Mouse (Mus musculus) gastrocnemius, adult 2 months (tissue): ENCODE data around the gene Bhlhe41. TPM values are rescaled to one million over a fixed set of nuclear protein-coding genes. Genes with fewer than 3 reads are reported as not detected.

Experiments used
- DNase-seq: peaks from one replicate; pipeline ENCODE4 v3.0.0; 2022
- H3K27ac ChIP-seq: fragments of 200-600 bp; 2 replicates; pipeline ENCODE4 v1.8.1; 2022; ENCODE audit warnings: mild to moderate bottlenecking
- H3K4me3 ChIP-seq: fragments of 200-600 bp; 2 replicates; pipeline ENCODE4 v1.8.1; 2022; ENCODE audit warnings: mild to moderate bottlenecking, moderate library complexity
- CTCF ChIP-seq: fragments of 200-600 bp; IDR thresholded peaks from 2 replicates; pipeline ENCODE4 v1.8.1; 2022; ENCODE audit warnings: antibody characterized with exemption, mild to moderate bottlenecking, moderate library complexity
- intact Hi-C: fragments of 180-260 bp; cut with DNase I; formaldehyde crosslinking; loops from one replicate; pipeline ENCODE4 v1.15.1; 2025
- total RNA-seq, 2 experiments: library from RNA; stranded (reverse); gene quantifications; 2 replicates each; pipeline ENCODE4 v1.2.3; 2021

The Bhlhe41 gene
- total RNA-seq, 2 experiments from 2014 or later: 17.2 to 48.4 TPM

- intact Hi-C loops: no loop called here
- DNase-seq: no peak
- Histone ChIP-seq H3K27ac (no peak overlapping the region), H3K4me3 (no peak overlapping the region)
- TF ChIP-seq CTCF: no peak
Observed at GRCm38 (mm10) chr6:145823103-145823502, 42.3 kb downstream of the Bhlhe41 start.

GRCm38 (mm10) chr6:145822218-145822617 is 43.1 kb downstream of the Bhlhe41 start:
- no peak for TF ChIP-seq CTCF
- no peak for DNase-seq
- intact Hi-C loops: no loop called here
- Histone ChIP-seq H3K27ac (no peak overlapping the region), H3K4me3 (no peak overlapping the region)

GRCm38 (mm10) chr6:145819151-145819550 is 46.2 kb downstream of the Bhlhe41 start:
- no peak overlapping the region for H3K4me3 ChIP-seq
- TF ChIP-seq CTCF: no peak
- intact Hi-C loops: no loop called here
- no peak overlapping the region for H3K27ac ChIP-seq
- no peak for DNase-seq

- no peak overlapping the region for H3K27ac ChIP-seq
- no peak overlapping the region for H3K4me3 ChIP-seq
- no peak for DNase-seq
- intact Hi-C loops: no loop called here
- TF ChIP-seq CTCF: peak; percentile 10; the same call in 1 of the 2 replicates
Observed at GRCm38 (mm10) chr6:145815200-145815599, 50.2 kb downstream of the Bhlhe41 start.

GRCm38 (mm10) chr6:145811174-145811573 is 54.2 kb downstream of the Bhlhe41 start:
- no peak for DNase-seq
- TF ChIP-seq CTCF: no peak
- intact Hi-C loops: no loop called here
- H3K27ac ChIP-seq: no peak overlapping the region
- H3K4me3 ChIP-seq: no peak overlapping the region

GRCm38 (mm10) chr6:145810015-145810414 is 55.3 kb downstream of the Bhlhe41 start:
- no peak for TF ChIP-seq CTCF
- DNase-seq: peak; percentile 60
- intact Hi-C loops: no loop called here
- no peak overlapping the region for H3K27ac ChIP-seq
- H3K4me3 ChIP-seq: no peak overlapping the region

GRCm38 (mm10) chr6:145809566-145809965 is 55.8 kb downstream of the Bhlhe41 start:
- DNase-seq: no peak
- no peak for TF ChIP-seq CTCF
- intact Hi-C loops: loop anchor here (5.0 kb wide), 1 partner anchor 447 kb away; no protein-coding TSS in a partner anchor
- Histone ChIP-seq H3K4me3 (no peak overlapping the region), H3K27ac (no peak overlapping the region)

Other genes with a start within 250 kb of the Bhlhe41 start
- not detected for gene Tuba3b, start 249.8 kb downstream of the Bhlhe41 start, total RNA-seq
- 10 to 100 TPM; 25.5 to 42.7 TPM for gene Rassf8, start 118.8 kb downstream of the Bhlhe41 start, total RNA-seq
- 10 to 100 TPM; 40.0 to 55.9 TPM for gene Sspn, start 66.1 kb upstream of the Bhlhe41 start, total RNA-seq